Mouse (Mus musculus): ENCODE results near the gene Ttk.

- TF ChIP-seq POLR2A (IDR thresholded peaks at IDR 0.05; ENCODE audit: low read depth, low read length) (no peak), MAFK (IDR thresholded peaks at IDR 0.05; ENCODE audit: insufficient replicate concordance, low read length) (no peak)
Observed at GRCm38 (mm10) chr9:83886149-83886548, 51.7 kb downstream of the Ttk start.

All from CH12.LX (cell line).